Mouse (Mus musculus) embryonic facial prominence, embryonic 12.5 days (tissue): ENCODE results near the gene Robo1. TPM values are rescaled to one million over a fixed set of nuclear protein-coding genes. Genes with fewer than 3 reads are reported as not detected.

ENCODE experiments used
- ATAC-seq: fragments of 200-750 bp; cut with Nextera tagmentation; 2 replicates; pipeline ENCODE4 v1.8.0; 2017; ENCODE audit not compliant: insufficient number of reproducible peaks, insufficient read depth, low FRiP score, low TSS enrichment
- H3K27ac ChIP-seq: fragments of 300-500 bp; sonication (generic); 2 replicates; pipeline ENCODE4 v1.5.1; 2016; ENCODE audit warnings: mild to moderate bottlenecking
- H3K27me3 ChIP-seq: fragments of 300-500 bp; sonication (generic); 2 replicates; pipeline ENCODE4 v1.6.1; 2016; ENCODE audit warnings: mild to moderate bottlenecking, moderate library complexity
- H3K36me3 ChIP-seq: fragments of 300-500 bp; sonication (generic); 2 replicates; pipeline ENCODE4 v1.6.1; 2016; ENCODE audit warnings: mild to moderate bottlenecking
- H3K4me1 ChIP-seq: fragments of 300-500 bp; sonication (generic); 2 replicates; pipeline ENCODE4 v1.6.1; 2016
- H3K4me2 ChIP-seq: fragments of 300-500 bp; sonication (generic); replicated peaks from 2 replicates; pipeline ENCODE4 v1.6.1; 2016; ENCODE audit warnings: mild to moderate bottlenecking, moderate library complexity
- H3K4me3 ChIP-seq: fragments of 300-500 bp; sonication (generic); 2 replicates; pipeline ENCODE4 v1.5.1; 2016; ENCODE audit warnings: mild to moderate bottlenecking
- H3K9ac ChIP-seq: fragments of 300-500 bp; sonication (generic); 2 replicates; pipeline ENCODE4 v1.6.1; 2016; ENCODE audit warnings: mild to moderate bottlenecking, moderate library complexity
- H3K9me3 ChIP-seq: fragments of 300-500 bp; sonication (generic); 2 replicates; pipeline ENCODE4 v1.6.1; 2016; ENCODE audit warnings: mild to moderate bottlenecking, moderate library complexity
- WGBS: fragments of 180-500 bp; shearing (Covaris S2); methylation state at CpG from one replicate; pipeline ENCODE4 v1.1.7; 2016; 5-methylcytosine and 5-hydroxymethylcytosine counted together
- polyA plus RNA-seq: library from polyadenylated mRNA; unstranded; fragments of >200 nt; fragmentation: Nextera tagmentation; extraction: Ambion mirVana; gene quantifications from 2 replicates; pipeline ENCODE4 v1.2.1, GENCODE M21; 2016

The Robo1 gene
- polyA plus RNA-seq, 1 experiment from 2014 or later = 77.9 TPM

DNA sequence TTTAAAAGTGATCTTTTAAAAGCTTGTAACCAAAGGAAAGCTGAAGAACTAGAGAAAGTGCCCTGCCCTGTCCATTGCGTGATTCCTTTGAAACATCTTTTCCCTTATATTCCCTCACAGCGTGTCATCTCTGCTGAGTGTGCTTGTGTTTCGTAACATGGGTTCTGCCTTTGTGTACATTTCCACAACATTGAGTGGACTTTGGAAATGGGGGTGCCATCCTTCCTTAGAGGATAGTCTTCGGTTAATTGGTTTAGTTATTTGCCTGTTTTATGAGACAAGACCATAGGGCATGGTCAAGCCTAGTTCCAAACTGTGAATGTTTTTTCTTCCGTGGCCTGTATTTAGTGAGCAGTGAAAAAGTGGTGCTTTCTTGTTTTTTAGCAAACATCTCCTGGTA, 426.1 kb downstream of the Robo1 start:
- no peak overlapping the region for H3K4me3 ChIP-seq
- H3K9ac ChIP-seq = no peak overlapping the region
- H3K4me2 ChIP-seq = no peak overlapping the region
- 87% methylated on average over 5 of the region's 5 CpGs for WGBS
- H3K36me3 ChIP-seq = no peaks in the 10 kb centered on the region
- no peaks in the 10 kb centered on the region for H3K27me3 ChIP-seq
- no peak for ATAC-seq
- H3K4me1 ChIP-seq = 0 out of 2 replicates have a peak, but pooled peaks cover 11% of the 10 kb centered on the region
- no peaks in the 10 kb centered on the region for H3K9me3 ChIP-seq
- H3K27ac ChIP-seq = no peak overlapping the region

DNA sequence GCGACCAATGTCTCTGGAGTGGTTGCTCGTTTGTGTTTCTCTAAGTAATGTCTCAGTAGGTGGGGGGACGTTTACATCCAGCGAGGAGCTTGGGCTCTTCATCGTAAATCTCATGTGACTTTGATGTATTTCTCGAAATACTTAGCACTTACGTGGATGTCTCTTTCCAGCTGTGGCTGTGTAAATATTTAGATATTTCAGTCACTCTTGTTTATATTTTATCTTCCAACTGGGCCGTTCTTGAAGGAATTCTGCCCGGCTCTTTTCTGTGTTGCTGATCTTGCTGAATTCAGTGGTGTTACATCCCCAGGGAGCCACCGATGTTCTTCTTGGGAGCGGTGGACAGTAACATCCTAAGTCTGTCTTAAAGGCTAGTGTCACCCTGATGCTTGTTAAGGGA, 427.1 kb downstream of the Robo1 start:
- no peak overlapping the region for H3K27ac ChIP-seq
- no peaks in the 10 kb centered on the region for H3K9me3 ChIP-seq
- no peaks in the 10 kb centered on the region for H3K36me3 ChIP-seq
- ATAC-seq = no peak
- H3K4me2 ChIP-seq = no peak overlapping the region
- 0 out of 2 replicates have a peak, but pooled peaks cover 11% of the 10 kb centered on the region for H3K4me1 ChIP-seq
- WGBS = 68% methylated on average over 11 of the region's 11 CpGs
- H3K27me3 ChIP-seq = no peaks in the 10 kb centered on the region
- H3K9ac ChIP-seq = no peak overlapping the region
- H3K4me3 ChIP-seq = no peak overlapping the region

DNA sequence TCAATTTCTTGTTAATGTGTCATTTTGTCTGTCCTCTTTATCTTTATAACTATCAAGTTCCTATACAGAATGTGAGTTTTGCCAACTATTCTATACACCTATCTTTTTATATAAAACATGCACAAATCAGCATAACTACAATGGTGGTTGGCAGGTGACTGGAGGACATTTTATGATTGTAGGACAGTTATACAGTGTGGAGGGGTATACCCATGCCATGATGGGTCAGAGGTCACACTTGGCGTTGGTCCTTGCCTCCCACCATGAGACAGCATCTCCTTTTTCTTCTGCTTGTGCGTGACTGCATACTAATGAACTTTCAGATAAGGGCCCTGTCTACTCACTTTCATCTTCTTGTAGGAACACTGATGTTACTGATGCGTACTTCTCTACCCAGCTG, 427.5 kb downstream of the Robo1 start:
- no peaks in the 10 kb centered on the region for H3K27me3 ChIP-seq
- H3K4me2 ChIP-seq = no peak overlapping the region
- 0 out of 2 replicates have a peak, but pooled peaks cover 11% of the 10 kb centered on the region for H3K4me1 ChIP-seq
- ATAC-seq = no peak
- no peak overlapping the region for H3K27ac ChIP-seq
- 89% methylated on average over 3 of the region's 3 CpGs for WGBS
- no peaks in the 10 kb centered on the region for H3K9me3 ChIP-seq
- H3K36me3 ChIP-seq = no peaks in the 10 kb centered on the region
- no peak overlapping the region for H3K4me3 ChIP-seq
- no peak overlapping the region for H3K9ac ChIP-seq

DNA sequence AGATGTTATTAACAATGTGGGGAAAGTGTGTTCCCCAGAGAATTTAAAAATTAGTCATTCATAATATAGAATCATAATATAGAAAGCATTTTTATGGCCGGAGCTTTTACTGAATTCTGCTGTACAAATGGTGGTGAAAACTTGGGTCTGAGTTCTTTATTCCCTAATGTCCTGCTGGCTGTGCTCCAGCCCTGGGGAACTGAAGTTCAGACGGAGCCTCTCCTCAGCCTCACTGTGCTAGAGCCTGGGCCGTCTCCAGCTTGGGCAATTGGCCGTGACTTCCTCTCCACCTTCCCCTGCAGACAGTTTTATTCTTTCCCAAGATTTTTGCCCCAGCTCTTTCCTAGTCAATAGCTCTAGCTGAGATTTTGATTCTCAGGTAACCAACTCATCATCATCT, 429.0 kb downstream of the Robo1 start:
- no peak overlapping the region for H3K9ac ChIP-seq
- H3K4me2 ChIP-seq = no peak overlapping the region
- WGBS = 43% methylated on average over 4 of the region's 4 CpGs
- H3K4me1 ChIP-seq = 0 out of 2 replicates have a peak, but pooled peaks cover 11% of the 10 kb centered on the region
- no peaks in the 10 kb centered on the region for H3K9me3 ChIP-seq
- no peaks in the 10 kb centered on the region for H3K27me3 ChIP-seq
- H3K4me3 ChIP-seq = no peak overlapping the region
- peaks cover 6% of the 10 kb centered on the region for H3K36me3 ChIP-seq
- ATAC-seq = no peak
- no peak overlapping the region for H3K27ac ChIP-seq

DNA sequence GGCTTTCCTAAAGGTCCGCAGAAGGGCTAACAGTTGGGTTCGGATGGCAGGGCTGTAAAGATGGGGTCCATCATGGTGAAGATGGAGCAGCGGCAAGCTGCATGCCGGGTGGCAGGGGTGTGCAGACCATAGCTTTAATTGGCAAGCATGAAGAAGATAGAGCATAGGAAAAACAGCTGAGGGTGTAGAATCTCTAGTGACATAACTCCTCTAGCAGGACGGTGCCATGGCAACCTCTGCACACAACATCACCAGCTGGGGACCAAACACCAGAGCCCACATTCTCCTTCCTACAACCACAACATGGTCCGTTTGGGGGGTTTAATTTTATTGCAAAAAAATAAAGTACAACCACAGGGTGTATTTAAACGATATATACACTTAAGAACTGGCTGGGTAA, 432.1 kb downstream of the Robo1 start:
- Histone ChIP-seq H3K36me3 (peaks cover 20% of the 10 kb centered on the region), H3K9ac (no peak overlapping the region), H3K27me3 (no peaks in the 10 kb centered on the region), H3K4me1 (0 out of 2 replicates have a peak, but pooled peaks cover 8% of the 10 kb centered on the region), H3K4me3 (no peak overlapping the region), H3K27ac (no peak overlapping the region), H3K9me3 (0 out of 2 replicates have a peak, but pooled peaks cover 4% of the 10 kb centered on the region), H3K4me2 (no peak overlapping the region)
- ATAC-seq = no peak
- 91% methylated on average over 7 of the region's 7 CpGs for WGBS

DNA sequence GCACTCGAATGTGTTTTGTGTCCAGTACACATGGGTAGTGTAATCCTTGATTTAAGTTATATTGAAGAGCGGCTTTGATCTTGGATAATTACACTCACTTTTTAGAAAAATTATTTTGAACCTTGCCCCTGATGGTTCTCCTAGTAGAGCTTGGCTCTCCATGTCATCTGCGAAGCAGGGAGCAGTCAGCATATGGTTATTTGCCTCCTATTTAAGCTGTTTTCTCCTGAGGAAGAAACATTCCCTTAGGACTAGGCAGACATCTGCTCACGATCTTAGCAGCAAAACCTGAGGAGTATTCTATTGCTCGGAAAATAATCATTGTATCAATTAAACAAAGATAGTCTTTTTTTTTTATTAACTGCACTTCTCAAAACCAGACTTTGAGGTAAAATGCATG, 439.6 kb downstream of the Robo1 start:
- Histone ChIP-seq H3K4me1 (peaks cover 9% of the 10 kb centered on the region; the same call in 1 of the 2 replicates), H3K36me3 (peaks cover 8% of the 10 kb centered on the region), H3K27ac (no peak overlapping the region), H3K27me3 (no peaks in the 10 kb centered on the region), H3K4me2 (no peak overlapping the region), H3K9ac (no peak overlapping the region), H3K9me3 (0 out of 2 replicates have a peak, but pooled peaks cover 3% of the 10 kb centered on the region), H3K4me3 (no peak overlapping the region)
- 44% methylated on average over 5 of the region's 5 CpGs for WGBS
- ATAC-seq = no peak

DNA sequence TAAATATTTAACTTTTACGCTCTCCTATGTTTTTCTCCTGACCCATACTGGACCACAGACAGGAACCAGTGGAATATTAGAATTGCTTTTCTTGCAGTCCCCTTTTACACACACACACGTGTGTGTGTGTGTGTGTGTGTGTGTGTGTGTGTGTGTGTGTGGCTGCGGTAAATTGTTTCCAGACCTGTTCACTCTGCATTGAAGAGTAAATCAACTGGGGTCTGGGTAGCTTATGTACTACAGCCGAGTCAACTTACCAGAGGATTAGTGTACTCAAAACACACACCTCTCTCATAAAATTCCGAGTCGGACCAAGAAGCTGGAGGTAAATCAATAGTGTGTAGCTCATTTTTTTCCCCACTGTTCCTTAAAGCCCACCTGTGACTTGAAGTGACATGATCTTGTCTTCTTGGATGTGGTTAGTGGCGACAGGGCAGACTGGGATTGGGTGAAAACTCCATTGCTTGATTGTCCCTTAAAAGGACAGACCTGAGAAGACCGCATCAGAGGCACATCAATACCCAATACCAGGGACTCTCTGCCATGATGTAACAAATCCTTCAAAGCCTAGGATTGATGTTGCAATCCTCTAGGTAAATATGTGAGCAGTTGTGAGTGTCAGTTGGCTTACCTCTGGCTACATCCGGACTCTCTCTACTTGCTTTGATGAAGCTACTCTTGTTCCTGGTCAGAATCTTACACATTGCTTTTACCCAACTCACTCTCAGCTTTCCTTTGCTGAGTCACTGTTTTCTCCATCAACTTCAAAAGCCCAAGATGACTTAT, 457.2 kb downstream of the Robo1 start:
- ATAC-seq = 0 out of 2 replicates have a peak, but pooled peaks have one; percentile 64
- H3K4me2 ChIP-seq = no peak overlapping the region
- no peak overlapping the region for H3K4me3 ChIP-seq
- no peak overlapping the region for H3K27ac ChIP-seq
- H3K36me3 ChIP-seq = no peaks in the 10 kb centered on the region
- H3K4me1 ChIP-seq = peaks cover 20% of the 10 kb centered on the region
- H3K9me3 ChIP-seq = no peaks in the 10 kb centered on the region
- no peak overlapping the region for H3K9ac ChIP-seq
- 64% methylated on average over 9 of the region's 9 CpGs for WGBS
- no peaks in the 10 kb centered on the region for H3K27me3 ChIP-seq

DNA sequence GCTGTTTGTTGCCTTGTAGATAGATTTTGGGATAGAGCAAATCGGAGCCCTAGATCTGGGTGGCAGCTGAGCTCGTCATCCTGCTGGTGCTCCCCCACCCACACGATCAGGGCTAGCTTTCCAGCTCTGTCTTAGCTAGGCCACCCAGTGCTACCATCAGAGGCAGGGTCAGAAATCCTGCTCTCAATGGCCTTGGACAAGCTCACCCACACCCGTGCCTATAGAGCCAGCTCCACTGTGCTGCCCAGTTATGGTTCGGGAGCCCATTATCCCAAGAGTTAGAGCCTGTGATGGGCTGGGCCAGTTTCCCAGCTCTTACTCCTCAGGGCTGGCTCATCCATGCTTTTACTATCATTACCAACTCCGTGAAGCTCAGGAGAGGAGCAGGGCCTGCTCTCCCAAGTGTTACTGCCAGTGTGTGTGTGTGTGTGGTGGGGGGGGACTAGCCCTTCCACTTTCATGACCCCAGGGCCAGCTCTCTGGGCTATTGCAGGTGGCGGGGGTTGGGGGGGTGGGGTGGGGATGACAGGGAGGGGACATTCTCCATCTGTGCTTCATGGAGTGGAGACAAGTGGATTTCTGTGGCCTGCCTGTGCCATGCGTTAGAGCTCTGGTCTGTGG, 461.2 kb downstream of the Robo1 start:
- Histone ChIP-seq H3K9ac (no peak overlapping the region), H3K4me1 (peaks cover 45% of the 10 kb centered on the region)
- ATAC-seq = peak; percentile 32; the same call in 1 of the 2 replicates

DNA sequence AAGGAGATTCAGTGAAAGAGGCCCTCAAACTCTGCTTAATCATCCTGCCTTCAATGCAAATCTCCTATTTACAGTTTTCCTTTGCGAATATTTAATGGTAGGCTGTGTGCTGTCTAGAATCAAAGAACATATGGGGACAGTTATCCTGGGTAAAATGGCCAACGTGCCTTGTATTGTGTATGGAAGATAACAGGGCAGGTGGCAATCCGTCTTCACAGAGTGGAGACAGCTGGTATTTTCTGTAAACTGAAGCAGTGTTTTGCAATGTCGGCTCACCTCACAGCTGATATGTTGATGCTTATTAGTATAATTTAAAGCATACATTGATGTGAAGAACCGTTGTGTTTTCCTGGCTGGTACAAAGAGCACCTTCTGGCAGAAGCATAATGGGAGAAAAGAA, 464.2 kb downstream of the Robo1 start:
- no peak overlapping the region for H3K27ac ChIP-seq
- no peaks in the 10 kb centered on the region for H3K36me3 ChIP-seq
- peaks cover 41% of the 10 kb centered on the region for H3K4me1 ChIP-seq
- no peaks in the 10 kb centered on the region for H3K27me3 ChIP-seq
- no peak overlapping the region for H3K4me2 ChIP-seq
- no peak overlapping the region for H3K4me3 ChIP-seq
- no peaks in the 10 kb centered on the region for H3K9me3 ChIP-seq
- 22% methylated on average over 5 of the region's 5 CpGs for WGBS
- no peak overlapping the region for H3K9ac ChIP-seq
- no peak for ATAC-seq

More for the DNA sequence above, 461.2 kb downstream of the Robo1 start:
- H3K4me3 ChIP-seq = no peak overlapping the region
- no peak overlapping the region for H3K4me2 ChIP-seq
- H3K27me3 ChIP-seq = no peaks in the 10 kb centered on the region
- H3K27ac ChIP-seq = no peak overlapping the region
- H3K9me3 ChIP-seq = no peaks in the 10 kb centered on the region
- whole genome bisulfite sequencing = 70% methylated on average over 8 of the region's 8 CpGs
- H3K36me3 ChIP-seq = no peaks in the 10 kb centered on the region

DNA sequence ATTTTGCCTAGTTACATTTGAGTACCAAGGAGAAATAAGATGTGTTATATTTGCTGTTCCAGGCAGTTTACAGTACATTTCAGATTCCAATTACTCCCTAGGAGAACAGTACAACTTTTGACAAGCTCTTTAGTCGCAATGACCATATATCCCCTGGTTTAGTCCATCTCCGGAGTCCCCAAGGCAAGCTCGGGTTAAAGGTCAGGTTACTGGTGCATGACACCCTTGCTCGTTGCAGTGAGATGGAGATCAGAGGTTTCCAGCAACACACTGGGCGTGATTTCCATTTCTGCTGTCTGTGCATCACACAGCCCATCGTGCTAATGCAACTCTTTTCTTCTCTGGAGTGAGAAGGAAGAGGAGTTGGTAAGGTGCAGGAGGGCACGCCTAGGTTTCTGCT, 464.9 kb downstream of the Robo1 start:
- peaks cover 39% of the 10 kb centered on the region for H3K4me1 ChIP-seq
- no peaks in the 10 kb centered on the region for H3K36me3 ChIP-seq
- 22% methylated on average over 7 of the region's 7 CpGs for WGBS
- no peak for ATAC-seq
- no peaks in the 10 kb centered on the region for H3K9me3 ChIP-seq
- H3K27me3 ChIP-seq = no peaks in the 10 kb centered on the region
- H3K4me3 ChIP-seq = no peak overlapping the region
- H3K9ac ChIP-seq = no peak overlapping the region
- no peak overlapping the region for H3K27ac ChIP-seq
- no peak overlapping the region for H3K4me2 ChIP-seq

DNA sequence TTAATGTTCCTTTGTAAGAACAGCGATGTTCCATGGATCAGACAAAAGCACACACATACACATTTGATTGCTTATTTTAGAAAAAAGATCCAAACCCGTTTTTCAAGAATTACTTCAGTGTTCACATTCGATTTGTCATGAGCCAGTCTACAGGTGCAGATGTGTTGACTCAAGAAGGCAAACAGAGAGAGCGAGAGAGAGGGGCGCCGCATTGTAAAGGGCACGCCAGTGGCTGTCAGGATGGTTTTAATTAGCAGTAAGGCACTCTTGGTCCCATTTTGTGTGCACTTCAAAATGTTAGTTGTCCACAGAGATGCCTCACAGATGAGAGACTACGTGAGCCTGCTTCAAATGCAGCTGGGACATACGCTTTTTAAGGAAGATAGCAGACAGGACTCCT, 470.4 kb downstream of the Robo1 start:
- Histone ChIP-seq H3K27ac (no peak overlapping the region), H3K4me3 (no peak overlapping the region), H3K9me3 (no peaks in the 10 kb centered on the region), H3K27me3 (no peaks in the 10 kb centered on the region), H3K36me3 (no peaks in the 10 kb centered on the region), H3K9ac (no peak overlapping the region), H3K4me2 (no peak overlapping the region), H3K4me1 (peaks cover 13% of the 10 kb centered on the region)
- 22% methylated on average over 9 of the region's 9 CpGs for WGBS
- ATAC-seq = no peak

DNA sequence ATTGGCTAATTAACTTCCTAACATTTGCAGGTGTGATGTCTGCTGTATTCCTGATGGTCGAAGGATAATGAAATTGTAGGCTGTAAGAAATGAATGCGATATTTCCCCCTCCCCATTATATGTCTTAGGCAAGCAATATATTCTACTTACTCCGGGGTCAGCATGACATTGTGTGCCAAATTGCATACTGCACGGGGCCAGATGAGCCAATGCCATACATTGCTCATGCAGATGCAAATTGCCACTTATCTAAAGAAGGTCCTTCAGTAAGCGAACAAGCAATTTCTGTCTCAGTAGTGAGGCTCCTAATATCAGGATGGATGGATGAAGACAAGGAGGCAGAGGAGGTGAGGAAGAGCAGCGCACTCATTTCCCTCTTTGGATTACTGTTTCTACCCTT, 474.1 kb downstream of the Robo1 start:
- Histone ChIP-seq H3K27me3 (no peaks in the 10 kb centered on the region), H3K4me3 (no peak overlapping the region), H3K27ac (no peak overlapping the region), H3K9ac (no peak overlapping the region), H3K36me3 (no peaks in the 10 kb centered on the region), H3K9me3 (no peaks in the 10 kb centered on the region), H3K4me2 (no peak overlapping the region), H3K4me1 (peaks cover 18% of the 10 kb centered on the region)
- ATAC-seq = no peak
- 86% methylated on average over 6 of the region's 6 CpGs for WGBS
